Mouse (Mus musculus) neural tube, embryonic 11.5 days (tissue): ENCODE data around the gene Ftcd. TPM values are rescaled to one million over a fixed set of nuclear protein-coding genes. Genes with fewer than 3 reads are reported as not detected.

Source experiments
- ATAC-seq: fragments of 200-750 bp; cut with Nextera tagmentation; 2 replicates; pipeline ENCODE4 v1.8.0; 2017; ENCODE audit warnings: moderate number of reproducible peaks, mild to moderate bottlenecking, moderate TSS enrichment, moderate library complexity; ENCODE audit not compliant: insufficient read depth, low FRiP score, low TSS enrichment
- DNase-seq: peaks from one replicate; pipeline ENCODE4 v3.0.0-alpha.2; 2015; ENCODE audit warnings: low spot score
- H3K27ac ChIP-seq: fragments of 300-500 bp; sonication (generic); 2 replicates; pipeline ENCODE4 v1.5.1; 2014; ENCODE audit warnings: low read depth, mild to moderate bottlenecking, low read length
- H3K27me3 ChIP-seq: fragments of 300-500 bp; sonication (generic); 2 replicates; pipeline ENCODE4 v1.6.1; 2014; ENCODE audit warnings: mild to moderate bottlenecking, low read length, mixed read lengths; ENCODE audit not compliant: control insufficient read depth, insufficient read depth
- H3K36me3 ChIP-seq: fragments of 300-500 bp; sonication (generic); 2 replicates; pipeline ENCODE4 v1.6.1; 2014; ENCODE audit warnings: mild to moderate bottlenecking, low read length, moderate library complexity, mixed read lengths; ENCODE audit not compliant: control insufficient read depth, insufficient read depth
- H3K4me1 ChIP-seq: fragments of 300-500 bp; sonication (generic); 2 replicates; pipeline ENCODE4 v1.6.1; 2014; ENCODE audit warnings: low read length, mixed read lengths; ENCODE audit not compliant: control insufficient read depth, insufficient read depth
- H3K4me2 ChIP-seq: fragments of 300-500 bp; sonication (generic); 2 replicates; pipeline ENCODE4 v1.6.1; 2014; ENCODE audit warnings: low read depth, mild to moderate bottlenecking, moderate library complexity
- H3K4me3 ChIP-seq: fragments of 300-500 bp; sonication (generic); 2 replicates; pipeline ENCODE4 v1.5.1; 2014; ENCODE audit warnings: low read depth, low read length
- H3K9ac ChIP-seq: fragments of 300-500 bp; sonication (generic); 2 replicates; pipeline ENCODE4 v1.6.1; 2014; ENCODE audit warnings: mild to moderate bottlenecking, low read length
- H3K9me3 ChIP-seq: fragments of 300-500 bp; sonication (generic); 2 replicates; pipeline ENCODE4 v1.6.1; 2016; ENCODE audit warnings: low read length; ENCODE audit not compliant: control insufficient read depth
- WGBS: fragments of 180-500 bp; shearing (Covaris S2); extraction: QIAGEN DNeasy Blood & Tissue Kit; methylation state at CpG from one replicate; pipeline ENCODE4 v1.1.7; 2014; 5-methylcytosine and 5-hydroxymethylcytosine counted together
- polyA plus RNA-seq: library from polyadenylated mRNA; unstranded; fragments of >200 nt; fragmentation: Nextera tagmentation; extraction: Ambion mirVana; gene quantifications from 2 replicates; pipeline ENCODE4 v1.2.1, GENCODE M21; 2014

Ftcd gene
- polyA plus RNA-seq, 1 experiment from 2014 or later, result not detected

GRCm38 (mm10) chr10:76576920-76577319, 1.5 kb downstream of the Ftcd start:
- Histone ChIP-seq H3K36me3 (no peaks in the 10 kb centered on the region), H3K9ac (no peak overlapping the region), H3K9me3 (no peaks in the 10 kb centered on the region), H3K4me1 (no peaks in the 10 kb centered on the region), H3K27ac (no peak overlapping the region), H3K4me2 (no peak overlapping the region), H3K27me3 (no peaks in the 10 kb centered on the region), H3K4me3 (no peak overlapping the region)
- ATAC-seq (no peak), DNase-seq (no peak)
- 82% methylated on average over 7 of the region's 7 CpGs for WGBS

GRCm38 (mm10) chr10:76584138-76584537, 8.7 kb downstream of the Ftcd start:
- H3K4me1 ChIP-seq, result no peaks in the 10 kb centered on the region
- ATAC-seq (no peak), DNase-seq (no peak)
- no peak overlapping the region for H3K4me3 ChIP-seq
- no peak overlapping the region for H3K27ac ChIP-seq
- H3K9ac ChIP-seq, result no peak overlapping the region
- WGBS, result 21% methylated on average over 10 of the region's 10 CpGs
- no peak overlapping the region for H3K4me2 ChIP-seq
- no peaks in the 10 kb centered on the region for H3K9me3 ChIP-seq
- H3K36me3 ChIP-seq, result no peaks in the 10 kb centered on the region
- no peaks in the 10 kb centered on the region for H3K27me3 ChIP-seq

GRCm38 (mm10) chr10:76586190-76586589, 10.7 kb downstream of the Ftcd start:
- no peak overlapping the region for H3K27ac ChIP-seq
- no peak overlapping the region for H3K4me2 ChIP-seq
- H3K9me3 ChIP-seq, result no peaks in the 10 kb centered on the region
- DNase-seq (no peak), ATAC-seq (no peak)
- H3K4me1 ChIP-seq, result no peaks in the 10 kb centered on the region
- no peaks in the 10 kb centered on the region for H3K27me3 ChIP-seq
- WGBS, result 77% methylated on average over 1 of the region's 1 CpGs
- no peak overlapping the region for H3K9ac ChIP-seq
- H3K36me3 ChIP-seq, result no peaks in the 10 kb centered on the region
- H3K4me3 ChIP-seq, result no peak overlapping the region

GRCm38 (mm10) chr10:76590197-76590596, 14.7 kb downstream of the Ftcd start:
- no peak overlapping the region for H3K9ac ChIP-seq
- H3K4me1 ChIP-seq, result no peaks in the 10 kb centered on the region
- WGBS, result 70% methylated on average over 11 of the region's 11 CpGs
- no peak for DNase-seq
- no peak overlapping the region for H3K4me2 ChIP-seq
- ATAC-seq, result no peak
- no peak overlapping the region for H3K4me3 ChIP-seq
- no peaks in the 10 kb centered on the region for H3K9me3 ChIP-seq
- no peaks in the 10 kb centered on the region for H3K27me3 ChIP-seq
- no peaks in the 10 kb centered on the region for H3K36me3 ChIP-seq
- H3K27ac ChIP-seq, result no peak overlapping the region

GRCm38 (mm10) chr10:76596338-76596737, 20.9 kb downstream of the Ftcd start:
- 91% methylated on average over 31 of the region's 31 CpGs for WGBS
- no peaks in the 10 kb centered on the region for H3K36me3 ChIP-seq
- no peak for DNase-seq
- no peak overlapping the region for H3K4me2 ChIP-seq
- ATAC-seq, result no peak
- no peaks in the 10 kb centered on the region for H3K4me1 ChIP-seq
- no peaks in the 10 kb centered on the region for H3K27me3 ChIP-seq
- H3K27ac ChIP-seq, result no peak overlapping the region
- H3K9ac ChIP-seq, result no peak overlapping the region
- H3K9me3 ChIP-seq, result no peaks in the 10 kb centered on the region
- no peak overlapping the region for H3K4me3 ChIP-seq

GRCm38 (mm10) chr10:76602690-76603089, 27.2 kb downstream of the Ftcd start:
- no peaks in the 10 kb centered on the region for H3K9me3 ChIP-seq
- no peak overlapping the region for H3K4me3 ChIP-seq
- no peaks in the 10 kb centered on the region for H3K36me3 ChIP-seq
- H3K27ac ChIP-seq, result no peak overlapping the region
- no peak overlapping the region for H3K9ac ChIP-seq
- ATAC-seq, result no peak
- no peaks in the 10 kb centered on the region for H3K4me1 ChIP-seq
- 91% methylated on average over 3 of the region's 3 CpGs for WGBS
- no peaks in the 10 kb centered on the region for H3K27me3 ChIP-seq
- no peak overlapping the region for H3K4me2 ChIP-seq
- no peak for DNase-seq

GRCm38 (mm10) chr10:76612473-76612872, 37.0 kb downstream of the Ftcd start:
- Histone ChIP-seq H3K4me1 (no peaks in the 10 kb centered on the region), H3K9ac (no peak overlapping the region), H3K36me3 (peaks cover 2% of the 10 kb centered on the region; the same call in 1 of the 2 replicates), H3K27me3 (no peaks in the 10 kb centered on the region), H3K4me2 (no peak overlapping the region), H3K4me3 (no peak overlapping the region), H3K9me3 (no peaks in the 10 kb centered on the region), H3K27ac (no peak overlapping the region)
- ATAC-seq, result no peak
- WGBS, result 92% methylated on average over 7 of the region's 7 CpGs
- no peak for DNase-seq

- Histone ChIP-seq H3K4me2 (peak overlapping the region; percentile 57), H3K4me3 (no peak overlapping the region), H3K27ac (no peak overlapping the region), H3K9ac (no peak overlapping the region), H3K27me3 (no peaks in the 10 kb centered on the region), H3K36me3 (no peaks in the 10 kb centered on the region), H3K4me1 (no peaks in the 10 kb centered on the region), H3K9me3 (no peaks in the 10 kb centered on the region)
- WGBS, result 80% methylated on average over 4 of the region's 4 CpGs
- ATAC-seq (no peak), DNase-seq (no peak)
These were observed 47.0 kb downstream of the Ftcd start for GRCm38 (mm10) chr10:76622411-76622810.

GRCm38 (mm10) chr10:76622928-76623680, 47.7 kb downstream of the Ftcd start, which contains the start of gene Col6a2:
Gene Col6a2, minus strand, starts transcription at chr10:76623630.
- DNase-seq, result peak; percentile 92
- H3K9me3 ChIP-seq, result no peaks in the 10 kb centered on the region
- peak within 1 kb of the TSS; percentile 34 for H3K4me3 ChIP-seq
- no peaks in the 10 kb centered on the region for H3K4me1 ChIP-seq
- H3K27me3 ChIP-seq, result no peaks in the 10 kb centered on the region
- H3K9ac ChIP-seq, result peak within 1 kb of the TSS; percentile 59
- H3K4me2 ChIP-seq, result peak within 1 kb of the TSS; percentile 57
- peak; percentile 82 for ATAC-seq
- H3K27ac ChIP-seq, result no peak within 1 kb of the TSS
- no peaks in the 10 kb centered on the region for H3K36me3 ChIP-seq
- WGBS, result 1% methylated on average over 29 of the region's 31 CpGs
